Mouse (Mus musculus): ENCODE data around the gene Krt34.

GRCm38 (mm10) chr11:99990571-99990970 is 50.8 kb downstream of the Krt34 start:
- TF ChIP-seq CTCF (conservative IDR thresholded peaks at IDR 0.05 in 1 of 2, IDR thresholded peaks at IDR 0.05 in 1 of 2; ENCODE audit: low read depth in 2 of 2, low read length in 2 of 2) (no peak), JUN (IDR thresholded peaks at IDR 0.05; ENCODE audit: insufficient read depth, low read depth, low read length) (no peak), RAD21 (IDR thresholded peaks at IDR 0.05; ENCODE audit: low read depth, low read length) (no peak)

Data from CH12.LX (cell line).